Mouse (Mus musculus) myocyte (in vitro differentiated cells): Measurements from ENCODE around the gene Ankmy1. TPM values are rescaled to one million over a fixed set of nuclear protein-coding genes. Genes with fewer than 3 reads are reported as not detected.

Experiments
- H3K27me3 ChIP-seq: one replicate; pipeline ENCODE4 v1.6.1; 2011; ENCODE audit not compliant: control insufficient read depth, insufficient read depth, insufficient read length
- H3K36me3 ChIP-seq: one replicate; pipeline ENCODE4 v1.6.1; 2011; ENCODE audit not compliant: control insufficient read depth, insufficient read depth
- H3K4me2 ChIP-seq: one replicate; pipeline ENCODE4 v1.6.1; 2011; ENCODE audit warnings: low read depth, control low read depth
- H3K4me3 ChIP-seq: one replicate; pipeline ENCODE4 v1.5.1; 2011; ENCODE audit warnings: mild to moderate bottlenecking, control low read depth, moderate library complexity
- H3K79me2 ChIP-seq: one replicate; pipeline ENCODE4 v1.6.1; 2011; ENCODE audit not compliant: control insufficient read depth, insufficient read depth
- H3ac ChIP-seq: one replicate; pipeline ENCODE4 v1.6.1; 2011; ENCODE audit not compliant: control insufficient read depth, insufficient read length
- CEBPB ChIP-seq: IDR thresholded peaks from 2 replicates; pipeline ENCODE4 v1.6.1; 2011; ENCODE audit warnings: mild to moderate bottlenecking, moderate library complexity; ENCODE audit not compliant: poor library complexity, insufficient read depth, severe bottlenecking
- E2F4 ChIP-seq: IDR thresholded peaks from one replicate; pipeline ENCODE4 v1.6.1; 2011; ENCODE audit warnings: mild to moderate bottlenecking, control low read depth, moderate library complexity; ENCODE audit not compliant: insufficient read depth
- MAX ChIP-seq: IDR thresholded peaks from one replicate; pipeline ENCODE4 v1.6.1; 2011; ENCODE audit warnings: low read depth, mild to moderate bottlenecking, control low read depth
- MYOD1 ChIP-seq, 3 experiments: IDR thresholded peaks; one replicate each; pipeline ENCODE4 v1.6.1; 2011; ENCODE audit warnings: control low read depth in 2 of 3, low read depth in 2 of 3, mild to moderate bottlenecking in 2 of 3, moderate library complexity in 1 of 3; ENCODE audit not compliant: insufficient read length in 2 of 3, control insufficient read depth in 1 of 3
- MYOG ChIP-seq, 3 experiments: IDR thresholded peaks; one replicate each; pipeline ENCODE4 v1.6.1; 2011; ENCODE audit warnings: control low read depth in 2 of 3, low read depth in 2 of 3, mild to moderate bottlenecking in 2 of 3; ENCODE audit not compliant: insufficient read length in 2 of 3, control insufficient read depth in 1 of 3, insufficient read depth in 1 of 3
- POLR2A ChIP-seq: IDR thresholded peaks from one replicate; pipeline ENCODE4 v1.6.1; 2011; ENCODE audit warnings: low read depth, mild to moderate bottlenecking, control low read depth, moderate library complexity; ENCODE audit not compliant: insufficient read length
- POLR2AphosphoS2 ChIP-seq: IDR thresholded peaks from one replicate; pipeline ENCODE4 v1.6.1; 2011; ENCODE audit warnings: low read depth, control low read depth; ENCODE audit not compliant: insufficient read length
- REST ChIP-seq: IDR thresholded peaks from one replicate; pipeline ENCODE4 v1.6.1; 2011; ENCODE audit warnings: mild to moderate bottlenecking, control low read depth, moderate library complexity; ENCODE audit not compliant: insufficient read depth, insufficient read length
- SRF ChIP-seq: IDR thresholded peaks from one replicate; pipeline ENCODE4 v1.6.1; 2011; ENCODE audit warnings: low read depth; ENCODE audit not compliant: control insufficient read depth, insufficient read length
- TCF12 ChIP-seq: IDR thresholded peaks from one replicate; pipeline ENCODE4 v1.6.1; 2011; ENCODE audit warnings: mild to moderate bottlenecking, control low read depth; ENCODE audit not compliant: poor library complexity, insufficient read depth, severe bottlenecking
- TCF3 ChIP-seq: IDR thresholded peaks from one replicate; pipeline ENCODE4 v1.6.1; 2011; ENCODE audit warnings: low read depth, control low read depth; ENCODE audit not compliant: insufficient read length
- USF1 ChIP-seq: IDR thresholded peaks from one replicate; pipeline ENCODE4 v1.6.1; 2011; ENCODE audit warnings: low read depth, mild to moderate bottlenecking, control low read depth, moderate library complexity
- polyA plus RNA-seq: library from polyadenylated mRNA; unstranded; fragments of >200 nt; fragmentation: generic; extraction: Trizol; gene quantifications from one replicate; pipeline ENCODE4 v1.2.1, GENCODE M21; 2012; ENCODE audit warnings: missing spikeins

The Ankmy1 gene
- polyA plus RNA-seq, 1 experiment: 2.4 TPM

DNA sequence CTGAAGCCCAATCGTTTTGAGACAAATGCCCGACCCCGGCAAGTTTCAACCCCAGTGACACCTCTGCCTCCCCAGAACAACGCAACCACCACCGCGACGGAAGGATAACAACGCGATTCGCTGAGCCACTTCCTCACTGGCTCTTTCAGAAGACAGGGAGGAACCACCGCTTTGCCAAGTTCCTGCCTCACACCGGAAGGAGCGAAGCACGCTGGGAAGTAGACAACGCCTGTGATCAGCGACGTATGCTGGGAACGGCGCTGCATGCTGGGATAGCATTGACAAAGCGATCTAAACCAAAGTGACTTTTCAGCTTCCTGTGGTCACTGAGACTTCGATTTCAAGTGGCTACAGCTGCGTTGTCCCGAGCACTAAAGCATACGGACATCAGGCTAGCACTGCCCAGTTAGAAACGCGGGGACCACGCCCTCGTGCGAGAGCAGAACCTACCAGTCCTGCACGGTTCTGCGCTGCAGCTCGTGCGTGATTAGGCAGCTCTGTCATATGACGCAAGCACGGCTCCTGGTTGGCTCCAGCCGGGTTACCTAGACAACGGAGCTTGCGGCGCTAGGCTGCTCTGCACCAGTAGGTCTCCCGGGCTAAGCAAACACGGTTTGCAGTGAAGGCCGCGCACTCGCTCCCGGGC, 31.6 kb upstream of the Ankmy1 start, which contains the start of gene Capn10:
TSS of gene Capn10 (plus strand) at position 195 of the 646 bp plus-strand sequence.
- H3K27me3 ChIP-seq: peaks cover 2% of the 10 kb centered on the region
- H3ac ChIP-seq: peak within 1 kb of the TSS; percentile 50
- peaks cover 22% of the 10 kb centered on the region for H3K79me2 ChIP-seq
- peak within 1 kb of the TSS; percentile 88 for H3K4me2 ChIP-seq
- TF ChIP-seq MYOD1 (IDR thresholded peaks at IDR 0.05; ENCODE audit: control insufficient read depth in 1 of 3, insufficient read length in 2 of 3, low read depth in 2 of 3) (peak in 1 of 3 experiments; percentile 9), POLR2AphosphoS2 (peak; percentile 86), CEBPB (peak; percentile 48; the same call in 1 of the 2 replicates), TCF12 (no peak), SRF (no peak), MAX (peak; percentile 50), MYOG (IDR thresholded peaks at IDR 0.05; ENCODE audit: control insufficient read depth in 1 of 3, insufficient read depth in 1 of 3, insufficient read length in 2 of 3, low read depth in 2 of 3) (no peak), TCF3 (no peak), POLR2A (peak; percentile 69), E2F4 (no peak), USF1 (peak; percentile 95), REST (no peak)
- H3K4me3 ChIP-seq: peak within 1 kb of the TSS; percentile 77
- no peaks in the 10 kb centered on the region for H3K36me3 ChIP-seq

DNA sequence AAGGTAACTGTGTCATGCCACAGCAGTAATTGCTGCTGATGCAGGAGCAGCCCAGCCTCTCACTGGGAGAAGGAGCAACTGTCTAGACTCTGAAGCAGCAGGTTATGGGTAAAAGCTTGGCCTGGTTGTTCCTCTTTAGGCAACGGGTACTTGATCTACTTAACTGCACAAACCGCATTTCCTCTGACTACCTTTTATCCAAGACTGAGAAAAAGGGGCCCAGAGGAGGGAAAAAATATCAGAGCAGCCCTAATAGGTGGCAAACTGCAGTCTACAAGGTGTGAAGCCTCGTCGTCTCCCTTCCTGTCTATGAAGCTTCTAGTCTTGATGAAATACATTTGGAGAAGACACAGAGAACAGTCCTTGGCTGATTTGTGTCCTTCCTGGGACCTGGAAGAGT, 30.9 kb upstream of the Ankmy1 start:
- H3ac ChIP-seq: peak overlapping the region; percentile 50
- peak overlapping the region; percentile 88 for H3K4me2 ChIP-seq
- TF ChIP-seq MYOD1 (IDR thresholded peaks at IDR 0.05; ENCODE audit: control insufficient read depth in 1 of 3, insufficient read length in 2 of 3, low read depth in 2 of 3): no peak
- TF ChIP-seq POLR2A: no peak
- TF ChIP-seq SRF: no peak
- H3K36me3 ChIP-seq: no peaks in the 10 kb centered on the region
- peaks cover 22% of the 10 kb centered on the region for H3K79me2 ChIP-seq
- H3K27me3 ChIP-seq: peaks cover 9% of the 10 kb centered on the region
- H3K4me3 ChIP-seq: peak overlapping the region; percentile 77

DNA sequence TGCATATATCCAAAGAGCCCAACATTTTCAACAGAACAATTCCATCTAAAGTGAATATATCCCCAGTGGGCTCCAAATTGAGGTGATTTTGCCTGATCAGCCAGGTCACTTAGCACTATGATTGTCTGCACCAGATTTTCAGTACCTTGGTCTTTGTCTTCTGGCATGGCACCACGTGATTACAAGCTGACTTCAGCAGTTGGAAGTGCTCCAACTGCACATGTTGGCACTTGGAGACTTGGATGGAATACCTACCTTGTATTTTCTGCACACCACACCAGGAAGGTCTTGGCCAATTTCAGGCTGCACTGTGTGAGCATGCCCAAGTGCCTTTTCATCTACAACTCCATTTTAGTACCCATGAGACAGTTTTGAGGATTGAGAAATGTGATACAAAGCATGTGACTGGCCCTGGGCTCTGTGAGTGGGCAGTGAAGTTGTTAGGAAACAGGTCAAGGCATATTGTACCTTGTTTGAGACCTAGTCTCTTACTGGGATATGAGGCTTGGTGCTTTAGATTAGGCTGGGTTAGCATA, 27.5 kb upstream of the Ankmy1 start:
- Histone ChIP-seq H3K79me2 (peaks cover 4% of the 10 kb centered on the region), H3K36me3 (no peaks in the 10 kb centered on the region)
- no peak for TF ChIP-seq REST
- no peak for TF ChIP-seq E2F4
- no peak for TF ChIP-seq MAX
- TF ChIP-seq POLR2A: no peak
- TF ChIP-seq USF1: no peak
- no peak for TF ChIP-seq CEBPB
- no peak for TF ChIP-seq POLR2AphosphoS2
- TF ChIP-seq MYOD1 (IDR thresholded peaks at IDR 0.05; ENCODE audit: control insufficient read depth in 1 of 3, insufficient read length in 2 of 3, low read depth in 2 of 3): no peak
- TF ChIP-seq SRF: no peak
- no peak for TF ChIP-seq TCF3
- no peak for TF ChIP-seq MYOG (IDR thresholded peaks at IDR 0.05; ENCODE audit: control insufficient read depth in 1 of 3, insufficient read depth in 1 of 3, insufficient read length in 2 of 3, low read depth in 2 of 3)
- no peak for TF ChIP-seq TCF12

DNA sequence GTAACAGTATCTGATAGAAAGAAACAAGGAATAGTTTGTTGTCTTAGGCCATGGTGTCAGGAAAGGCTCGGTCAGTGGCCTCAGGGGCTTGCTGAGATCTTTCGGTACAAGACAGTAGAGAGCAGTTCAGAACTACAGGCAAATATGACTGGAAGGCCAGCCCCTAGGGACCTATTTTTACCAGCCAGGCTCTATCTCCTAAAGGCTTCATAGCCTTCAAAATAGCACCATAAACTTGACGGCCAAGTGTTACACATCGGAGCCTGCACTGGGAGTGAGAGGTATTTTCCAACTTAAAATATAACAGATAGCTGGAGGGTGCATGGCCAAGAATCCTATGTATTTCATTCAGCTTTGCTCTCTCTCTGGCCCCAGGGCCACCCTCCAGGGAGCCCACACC, 18.8 kb upstream of the Ankmy1 start:
- Histone ChIP-seq H3K36me3 (peaks cover 8% of the 10 kb centered on the region), H3K27me3 (no peaks in the 10 kb centered on the region), H3ac (no peak overlapping the region), H3K79me2 (no peaks in the 10 kb centered on the region), H3K4me3 (no peak overlapping the region), H3K4me2 (no peak overlapping the region)
- TF ChIP-seq TCF12 (no peak), MYOG (IDR thresholded peaks at IDR 0.05; ENCODE audit: control insufficient read depth in 1 of 3, insufficient read depth in 1 of 3, insufficient read length in 2 of 3, low read depth in 2 of 3) (no peak), REST (no peak), POLR2AphosphoS2 (no peak), E2F4 (no peak), MYOD1 (IDR thresholded peaks at IDR 0.05; ENCODE audit: control insufficient read depth in 1 of 3, insufficient read length in 2 of 3, low read depth in 2 of 3) (no peak)

More for the DNA sequence above, 27.5 kb upstream of the Ankmy1 start:
- Histone ChIP-seq H3K4me2 (no peak overlapping the region), H3K4me3 (no peak overlapping the region), H3ac (no peak overlapping the region), H3K27me3 (peaks cover 9% of the 10 kb centered on the region)

DNA sequence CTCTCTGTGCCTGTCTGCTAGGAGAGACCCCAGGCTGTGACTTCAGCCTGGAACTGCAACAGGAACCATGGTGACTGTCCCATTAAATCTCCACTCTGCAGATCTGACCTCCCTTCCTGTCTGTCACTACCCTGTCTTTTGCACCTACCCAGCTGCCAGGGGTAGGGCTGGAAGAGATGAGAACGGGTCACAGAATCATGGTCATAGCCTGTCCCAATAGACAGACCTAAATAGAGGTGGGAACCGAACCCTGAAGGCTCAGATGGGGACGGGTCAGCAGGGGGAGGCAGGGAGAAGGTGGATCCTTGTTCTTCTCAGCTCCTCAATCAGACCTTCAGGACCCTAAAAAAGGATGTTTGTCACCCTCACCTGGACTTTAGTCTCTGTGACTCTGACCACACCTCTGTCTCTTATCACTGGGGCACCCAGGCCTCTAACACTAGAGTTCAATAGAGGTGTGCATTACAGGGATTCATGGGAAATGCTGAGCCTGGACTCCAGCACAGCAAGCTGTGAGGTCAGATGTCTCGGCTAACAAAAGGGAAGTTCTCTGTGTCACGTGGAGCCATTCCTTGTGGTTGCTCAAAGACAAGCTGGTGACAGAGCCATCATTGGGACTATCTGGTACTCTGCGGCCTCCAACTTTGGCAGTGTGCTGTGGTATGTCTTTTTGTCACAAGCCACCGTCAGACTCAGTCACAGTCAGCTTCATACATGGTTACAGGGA, 17.9 kb upstream of the Ankmy1 start:
- no peak for TF ChIP-seq TCF12
- TF ChIP-seq SRF: no peak
- TF ChIP-seq MYOG (IDR thresholded peaks at IDR 0.05; ENCODE audit: control insufficient read depth in 1 of 3, insufficient read depth in 1 of 3, insufficient read length in 2 of 3, low read depth in 2 of 3): no peak
- TF ChIP-seq POLR2AphosphoS2: no peak
- no peak for TF ChIP-seq REST
- TF ChIP-seq USF1: no peak
- TF ChIP-seq MAX: no peak
- TF ChIP-seq E2F4: no peak
- no peak for TF ChIP-seq CEBPB

More for the DNA sequence above, 17.9 kb upstream of the Ankmy1 start:
- no peak overlapping the region for H3K4me3 ChIP-seq
- H3K4me2 ChIP-seq: no peak overlapping the region
- H3K79me2 ChIP-seq: no peaks in the 10 kb centered on the region
- no peak overlapping the region for H3ac ChIP-seq
- H3K27me3 ChIP-seq: no peaks in the 10 kb centered on the region
- H3K36me3 ChIP-seq: peaks cover 13% of the 10 kb centered on the region
